Mouse (Mus musculus): ENCODE data around the gene Spred2.
A peak's percentile ranks its signal among the peaks of the same experiment; 100 is the strongest.

Spred2 gene

GRCm38 (mm10) chr11:19923888-19924756 is at the start of gene Spred2:
Gene Spred2, plus strand, starts transcription at chr11:19924375.
- peak; percentile 95 for DNase-seq (ENCODE audit: low spot score)

GRCm38 (mm10) chr11:19875551-19875950 is 48.6 kb upstream of the Spred2 start:
- no peak for DNase-seq (ENCODE audit: low spot score)

- no peak for DNase-seq (ENCODE audit: low spot score)
Measured at GRCm38 (mm10) chr11:19875964-19876363, 48.2 kb upstream of the Spred2 start.

- no peak for DNase-seq (ENCODE audit: low spot score)
Measured at GRCm38 (mm10) chr11:19877239-19877915, 46.8 kb upstream of the Spred2 start.

DNA sequence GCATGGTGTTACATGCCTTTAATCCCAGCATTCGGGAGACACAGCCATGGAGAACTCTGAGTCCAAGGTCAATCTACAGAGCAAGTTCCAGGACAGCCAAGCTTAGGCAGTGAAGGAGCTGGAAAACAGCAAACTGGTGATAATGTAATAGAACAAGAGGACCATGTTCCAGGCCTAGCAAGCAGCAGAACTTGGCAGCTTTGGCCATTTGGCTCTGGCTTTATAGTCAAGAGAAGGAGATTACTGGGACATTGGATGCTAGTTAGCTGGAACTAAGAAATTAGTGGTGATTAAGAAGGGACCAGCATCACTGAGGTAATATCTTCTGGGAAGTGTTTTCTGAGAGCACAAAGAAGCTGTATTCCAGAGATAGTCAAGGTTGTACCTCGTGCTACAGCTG is 42.8 kb upstream of the Spred2 start:
- no peak for DNase-seq (ENCODE audit: low spot score)

DNA sequence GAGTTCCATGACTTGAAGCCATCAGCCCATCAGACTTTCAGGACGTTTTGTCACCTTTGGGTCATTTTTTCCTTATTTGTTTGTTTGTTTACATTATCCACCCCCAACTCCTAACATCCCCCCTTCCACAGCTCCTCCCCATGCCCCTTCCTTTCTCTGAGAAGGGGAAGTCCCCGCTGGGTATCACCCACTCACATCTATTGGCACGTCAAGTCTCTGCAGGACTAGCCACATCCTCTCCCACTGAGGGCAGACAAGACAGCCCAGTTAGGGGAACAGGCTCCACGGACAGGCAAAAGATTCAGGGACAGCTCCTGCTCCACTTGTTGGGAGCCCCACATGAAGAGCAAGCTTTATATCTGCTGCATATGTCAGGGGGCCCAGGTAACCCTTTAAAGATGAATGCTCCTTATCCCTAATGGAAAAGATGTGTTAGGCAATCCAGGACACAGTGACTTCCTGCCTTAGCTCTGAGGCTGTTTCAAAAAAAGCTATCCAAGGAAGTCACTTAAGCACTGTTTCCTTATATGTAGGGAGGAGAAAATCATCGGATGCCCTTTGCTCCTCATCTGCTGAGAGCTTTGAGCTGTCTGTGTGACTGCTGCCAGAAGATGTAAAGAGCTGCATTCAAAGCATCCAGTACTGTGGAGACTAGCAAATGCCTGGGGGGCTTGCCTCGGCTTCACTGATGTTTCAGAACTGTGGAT is 33.3 kb upstream of the Spred2 start:
- DNase-seq (ENCODE audit: low spot score) = peak; percentile 12

DNA sequence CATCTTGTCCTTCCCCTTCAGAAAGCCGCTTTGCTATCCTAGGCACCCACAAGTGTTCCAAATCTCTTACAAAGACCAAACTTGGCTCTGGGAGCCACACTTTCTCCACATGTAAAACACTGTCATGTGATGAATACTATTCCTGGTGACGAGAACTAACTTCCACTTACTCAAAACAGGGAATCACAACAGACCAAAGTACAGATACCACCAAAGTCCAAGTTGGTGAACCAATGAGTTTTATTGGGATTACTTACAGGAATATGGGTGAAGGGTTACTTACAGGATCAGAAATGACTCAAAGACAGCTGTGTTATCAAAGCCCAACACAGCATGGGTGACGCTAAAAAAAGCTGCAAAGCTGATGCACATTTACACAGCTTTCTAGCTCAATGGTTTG is 30.9 kb upstream of the Spred2 start:
- no peak for DNase-seq (ENCODE audit: low spot score)

- DNase-seq (ENCODE audit: low spot score) = no peak
Measured at GRCm38 (mm10) chr11:19899621-19900020, 24.6 kb upstream of the Spred2 start.

DNA sequence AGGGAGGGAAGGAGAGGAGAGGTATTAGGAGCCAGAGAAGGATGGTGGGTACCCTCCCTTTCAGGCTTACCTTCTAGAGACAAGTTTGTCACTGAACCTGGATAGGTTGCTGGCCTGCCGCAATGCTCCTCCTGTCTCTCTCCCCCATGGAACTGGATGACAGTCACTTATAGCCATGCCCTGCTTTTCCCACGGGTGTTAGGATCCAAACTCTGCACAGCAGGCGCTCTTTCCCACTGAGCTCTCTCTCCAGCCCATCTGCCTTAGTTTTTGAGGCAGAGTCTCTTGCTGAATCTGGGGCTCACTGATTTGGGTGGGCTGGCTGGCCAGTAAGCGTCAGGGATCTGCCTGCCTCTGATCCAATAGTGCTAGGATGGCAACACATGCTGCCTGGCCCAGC is 23.5 kb upstream of the Spred2 start:
- DNase-seq (ENCODE audit: low spot score) = no peak

DNA sequence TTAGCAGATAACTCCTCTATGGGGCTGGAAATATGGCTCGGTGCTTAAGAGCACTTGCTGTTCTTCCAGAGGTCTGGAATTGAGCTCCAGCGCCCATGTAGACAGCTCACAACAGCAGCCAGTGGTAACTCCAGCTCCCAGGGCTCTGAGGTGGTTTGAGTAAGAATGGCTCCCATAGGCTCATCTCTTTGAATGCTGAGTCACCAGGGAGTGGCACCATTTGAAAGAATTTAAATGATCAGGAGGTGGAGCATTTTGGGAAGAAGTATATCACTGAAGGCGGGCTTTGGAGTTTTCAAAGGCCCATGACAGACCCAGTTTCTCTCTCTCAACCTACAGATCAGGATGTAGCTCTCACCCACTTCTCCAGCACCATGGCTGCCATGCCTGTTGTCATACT is 13.0 kb upstream of the Spred2 start:
- DNase-seq (ENCODE audit: low spot score) = no peak

DNA sequence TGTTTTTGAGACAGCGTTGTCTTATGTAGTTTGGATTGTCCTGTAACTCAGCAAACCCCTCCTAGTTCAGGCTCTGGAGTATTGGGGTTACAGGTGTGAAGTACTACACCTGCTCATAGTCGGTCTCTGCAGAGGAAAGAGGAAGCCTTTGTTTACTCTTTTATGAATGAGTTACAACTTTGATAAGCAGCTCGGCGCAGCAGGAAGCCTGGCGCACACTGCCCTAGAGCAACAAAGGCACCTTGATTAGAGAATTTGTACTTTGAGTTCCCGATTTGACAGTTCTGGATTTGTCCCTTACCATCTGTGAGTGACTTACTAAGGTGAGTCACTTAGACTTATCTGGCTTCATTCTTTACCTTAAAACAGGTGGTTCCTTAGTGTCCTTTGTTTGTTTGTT is 12.0 kb upstream of the Spred2 start:
- no peak for DNase-seq (ENCODE audit: low spot score)

GRCm38 (mm10) chr11:19912661-19913060 is 11.5 kb upstream of the Spred2 start:
- no peak for DNase-seq (ENCODE audit: low spot score)

DNA sequence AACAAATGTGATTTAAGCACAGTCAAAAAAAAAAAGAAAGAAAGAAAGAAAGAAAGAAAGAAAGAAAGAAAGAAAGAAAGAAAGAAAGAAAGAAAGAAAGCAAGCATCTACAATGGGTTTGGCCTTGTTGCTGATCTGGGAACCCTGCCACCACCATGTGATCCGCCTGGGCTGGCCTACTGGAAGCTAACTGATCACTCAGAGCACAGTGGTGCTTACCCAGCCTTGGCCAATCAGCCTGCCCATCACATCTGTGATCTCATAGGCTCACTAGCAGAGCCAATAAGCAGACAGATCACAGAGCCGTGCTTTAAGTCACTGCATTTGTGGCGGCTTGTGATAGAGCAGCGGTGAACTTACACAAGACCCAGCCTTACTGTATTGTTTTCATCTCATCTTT is 10.4 kb upstream of the Spred2 start:
- no peak for DNase-seq (ENCODE audit: low spot score)

GRCm38 (mm10) chr11:19917381-19918245 is 6.6 kb upstream of the Spred2 start:
- DNase-seq (ENCODE audit: low spot score) = no peak

- DNase-seq (ENCODE audit: low spot score) = no peak
Measured at GRCm38 (mm10) chr11:19918246-19918540, 6.0 kb upstream of the Spred2 start.

DNA sequence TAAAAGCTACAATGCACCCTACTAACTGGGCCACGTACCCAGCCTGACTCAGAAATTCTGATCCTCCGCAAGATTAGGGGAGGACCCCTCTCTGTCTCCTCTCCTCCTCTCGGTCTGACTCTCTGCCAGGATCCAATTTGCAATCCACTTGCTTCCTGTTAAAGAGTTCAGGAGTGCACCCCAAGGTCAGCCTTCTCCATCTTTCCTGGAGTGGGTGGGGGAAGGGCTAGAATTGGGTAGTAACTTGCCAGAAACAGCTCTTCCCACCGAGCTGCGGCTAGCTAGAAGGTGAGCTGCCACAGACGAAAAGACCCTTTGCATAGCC is 4.8 kb upstream of the Spred2 start:
- no peak for DNase-seq (ENCODE audit: low spot score)

DNA sequence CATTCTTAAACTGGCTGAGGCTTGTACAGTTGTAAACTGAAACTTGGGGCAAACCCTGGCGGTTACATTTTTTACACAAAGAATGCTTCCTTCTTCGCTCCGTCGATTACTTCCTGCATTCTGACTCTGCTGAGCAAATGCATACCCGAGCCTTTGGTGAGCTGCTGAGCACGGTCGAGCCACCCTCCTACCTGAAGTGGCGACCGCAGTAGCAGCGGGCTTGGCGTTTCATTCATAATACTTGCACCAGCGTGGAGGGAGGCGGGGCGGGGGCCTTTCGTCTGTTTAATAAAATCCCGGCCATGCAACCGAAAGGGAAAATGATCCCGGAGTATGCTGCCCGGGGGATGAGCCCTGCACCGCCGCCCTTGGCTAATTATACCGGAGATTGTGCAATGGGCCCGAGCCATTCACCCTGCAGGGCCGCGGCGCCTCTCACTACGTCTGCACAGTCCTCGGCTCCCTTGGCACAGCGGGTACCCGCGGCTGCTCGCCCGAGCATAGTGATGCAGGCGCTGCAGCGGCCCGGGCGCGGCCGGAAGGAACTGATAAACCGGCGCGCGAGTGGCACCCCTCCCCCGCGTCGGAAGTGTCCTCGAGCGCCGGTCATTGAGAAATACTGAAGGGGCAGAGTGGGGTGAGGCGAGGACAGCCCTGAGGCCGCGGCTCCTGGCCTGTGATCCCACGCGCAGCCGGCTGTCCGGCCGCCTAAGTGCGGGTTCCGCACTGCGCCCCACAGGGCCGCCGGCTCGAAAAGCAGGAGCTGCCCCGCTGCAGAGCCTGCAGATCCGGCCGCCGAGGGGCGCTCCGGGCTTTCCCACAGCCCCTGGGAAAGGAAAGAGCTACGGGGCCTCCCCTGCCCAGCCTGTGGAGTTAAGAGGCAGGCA is 4.1 kb upstream of the Spred2 start:
- peak; percentile 86 for DNase-seq (ENCODE audit: low spot score)

- DNase-seq (ENCODE audit: low spot score) = no peak
Measured at GRCm38 (mm10) chr11:19921723-19922122, 2.5 kb upstream of the Spred2 start.

- DNase-seq (ENCODE audit: low spot score) = no peak
Measured at GRCm38 (mm10) chr11:19922208-19922607, 2.0 kb upstream of the Spred2 start.

- peak; percentile 53 for DNase-seq (ENCODE audit: low spot score)
Measured at GRCm38 (mm10) chr11:19924757-19925148, 578 bp downstream of the Spred2 start.

Data from embryo, embryonic 10 days (tissue).